10 mouse cellular contexts compared by ENCODE assay signal in the genomic region with DNA sequence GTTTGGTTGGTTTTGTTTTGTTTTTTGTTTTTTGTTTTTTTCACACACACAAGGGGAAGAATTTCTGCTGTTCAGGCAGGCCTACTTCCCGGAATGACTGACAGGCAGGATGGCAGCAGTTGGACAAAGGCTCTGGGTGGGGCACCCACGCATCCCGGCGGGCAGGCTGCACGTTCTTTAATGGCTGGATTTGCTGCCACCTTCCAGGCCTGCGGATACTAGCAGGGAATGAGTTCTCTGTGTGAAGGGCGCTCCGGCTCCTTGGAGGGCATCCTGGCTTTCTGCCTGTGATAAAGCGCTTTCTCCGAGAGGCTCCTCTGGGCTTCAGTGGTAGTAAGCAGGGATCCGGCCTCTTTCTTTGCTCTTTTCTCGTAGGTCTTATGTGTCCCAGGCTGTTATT. TPM values are rescaled to one million over a fixed set of nuclear protein-coding genes. Genes with fewer than 3 reads are reported as not detected.
DNase-seq lines count a peak whose midpoint lies in the region; ATAC-seq and TF ChIP-seq lines count a peak whose summit lies in the region.
"Had no signal": no experiment of that assay in that cellular context is flagged by ENCODE, and none has a peak within 500 bp of the region (broad histone marks: within the 10 kb centered on the region; RNA-seq: fewer than 3 reads in every experiment).

No protein-coding gene starts in this region.

- no peaks in the 10 kb centered on the region for H3K9me3 ChIP-seq in embryonic facial prominence, embryonic 14.5 days (ENCODE audit: control insufficient read depth, low read length)
- H3K9me3 ChIP-seq in intestine, embryonic 14.5 days (ENCODE audit: control insufficient read depth, low read length) = no peaks in the 10 kb centered on the region
- H3K9me3 ChIP-seq: heart, embryonic 10.5 days; liver, embryonic 13.5 days had no signal

- no peak overlapping the region for H3ac ChIP-seq in myocyte (ENCODE audit: control insufficient read depth, insufficient read length)

- peak overlapping the region; percentile 98 for H3K4me2 ChIP-seq in embryonic facial prominence, embryonic 14.5 days (ENCODE audit: low read depth, low read length)
- peak overlapping the region; percentile 98 for H3K4me2 ChIP-seq in intestine, embryonic 14.5 days (ENCODE audit: low read length)
- peak overlapping the region; percentile 82 for H3K4me2 ChIP-seq in myocyte (ENCODE audit: low read depth)
- H3K4me2 ChIP-seq: liver, embryonic 13.5 days had no signal

- peaks cover 28% of the 10 kb centered on the region for H3K27me3 ChIP-seq in embryonic facial prominence, embryonic 14.5 days (replicated peaks; ENCODE audit: control insufficient read depth, insufficient read depth, low read length)
- peaks cover 15% of the 10 kb centered on the region for H3K27me3 ChIP-seq in intestine, embryonic 14.5 days (replicated peaks; ENCODE audit: control insufficient read depth, insufficient read depth, low read length)
- H3K27me3 ChIP-seq in myocyte (ENCODE audit: control insufficient read depth, insufficient read depth, insufficient read length) = no peaks in the 10 kb centered on the region

- H3K27ac ChIP-seq in layer of hippocampus, adult 2 months = peak overlapping the region; percentile 90
- H3K27ac ChIP-seq in embryonic facial prominence, embryonic 14.5 days (replicated peaks; ENCODE audit: low read depth, low read length) = no peak overlapping the region
- H3K27ac ChIP-seq in intestine, embryonic 14.5 days (ENCODE audit: low read depth) = no peak overlapping the region
- H3K27ac ChIP-seq: heart, embryonic 10.5 days; liver, embryonic 13.5 days had no signal

- H3K36me3 ChIP-seq in embryonic facial prominence, embryonic 14.5 days (ENCODE audit: control insufficient read depth, insufficient read depth, low read length) = no peaks in the 10 kb centered on the region
- H3K36me3 ChIP-seq in intestine, embryonic 14.5 days (ENCODE audit: control insufficient read depth, insufficient read depth, low read length) = no peaks in the 10 kb centered on the region
- no peaks in the 10 kb centered on the region for H3K36me3 ChIP-seq in myocyte (ENCODE audit: control insufficient read depth, insufficient read depth)
- H3K36me3 ChIP-seq: heart, embryonic 10.5 days; liver, embryonic 13.5 days had no signal

- peak overlapping the region; percentile 76 for H3K9ac ChIP-seq in embryonic facial prominence, embryonic 14.5 days (ENCODE audit: low read depth, low read length)
- 0 out of 2 replicates have a peak overlapping the region, but pooled peaks have one; percentile 25 for H3K9ac ChIP-seq in intestine, embryonic 14.5 days (ENCODE audit: low read length)
- H3K9ac ChIP-seq: liver, embryonic 13.5 days had no signal

- H3K79me2 ChIP-seq in myocyte (ENCODE audit: control insufficient read depth, insufficient read depth) = peaks cover 4% of the 10 kb centered on the region

- no peak for TF ChIP-seq POLR2A in myocyte (IDR thresholded peaks at IDR 0.05; ENCODE audit: insufficient read length, low read depth)

- DNase-seq in layer of hippocampus, adult 2 months (ENCODE audit: low spot score in 2 of 2) = no peak
- DNase-seq in layer of hippocampus, adult 9-10 months (ENCODE audit: low spot score) = no peak
- DNase-seq in embryonic facial prominence, embryonic 14.5 days (ENCODE audit: low spot score) = no peak
- no peak for DNase-seq in intestine, embryonic 14.5 days (ENCODE audit: low spot score)
- no peak for DNase-seq in liver
- DNase-seq in embryo, embryonic 10 days (ENCODE audit: low spot score) = no peak
- DNase-seq: liver, embryonic 13.5 days had no signal

- WGBS in embryonic facial prominence, embryonic 14.5 days = 43% methylated on average over 12 of the region's 12 CpGs
- whole genome bisulfite sequencing in intestine, embryonic 14.5 days = 63% methylated on average over 12 of the region's 12 CpGs

- TF ChIP-seq CTCF in layer of hippocampus, adult 2 months (conservative IDR thresholded peaks at IDR 0.05) = no peak

- peak overlapping the region; percentile 74 for H3K4me3 ChIP-seq in layer of hippocampus, adult 2 months
- peak overlapping the region; percentile 70 for H3K4me3 ChIP-seq in embryonic facial prominence, embryonic 14.5 days (ENCODE audit: low read depth, low read length)
- H3K4me3 ChIP-seq in intestine, embryonic 14.5 days (ENCODE audit: low read depth, low read length) = peak overlapping the region; percentile 67
- H3K4me3 ChIP-seq in myocyte = peak overlapping the region; percentile 49
- H3K4me3 ChIP-seq: liver, embryonic 13.5 days had no signal

- peaks cover 8% of the 10 kb centered on the region; the same call in 1 of the 2 replicates for H3K4me1 ChIP-seq in embryonic facial prominence, embryonic 14.5 days (ENCODE audit: control insufficient read depth, insufficient read depth, low read length)
- peaks cover 26% of the 10 kb centered on the region for H3K4me1 ChIP-seq in intestine, embryonic 14.5 days (replicated peaks; ENCODE audit: control insufficient read depth, insufficient read depth, low read length)

- ATAC-seq in embryonic facial prominence, embryonic 14.5 days (ENCODE audit: low read depth) = no peak
- ATAC-seq in intestine, embryonic 14.5 days (replicated peaks; ENCODE audit: low FRiP score, low TSS enrichment, low read depth) = no peak
- ATAC-seq in erythroblast, adult 5-6 weeks (replicated peaks; ENCODE audit: low FRiP score, poor library complexity, severe bottlenecking) = no peak

TF ChIP-seq in myocyte, 11 proteins besides CTCF, POLR2A, EP300 and RAD21:
- TF ChIP-seq POLR2AphosphoS2 (IDR thresholded peaks at IDR 0.05; ENCODE audit: insufficient read length, low read depth) (no peak), E2F4 (IDR thresholded peaks at IDR 0.05; ENCODE audit: insufficient read depth) (no peak), CEBPB (IDR thresholded peaks at IDR 0.05; ENCODE audit: insufficient read depth, poor library complexity, severe bottlenecking) (no peak), REST (IDR thresholded peaks at IDR 0.05; ENCODE audit: insufficient read depth, insufficient read length) (no peak), SRF (IDR thresholded peaks at IDR 0.05; ENCODE audit: control insufficient read depth, insufficient read length, low read depth) (no peak), TCF12 (IDR thresholded peaks at IDR 0.05; ENCODE audit: insufficient read depth, poor library complexity, severe bottlenecking) (no peak), MAX (IDR thresholded peaks at IDR 0.05; ENCODE audit: low read depth) (no peak), USF1 (IDR thresholded peaks at IDR 0.05; ENCODE audit: low read depth) (no peak), MYOD1 (IDR thresholded peaks at IDR 0.05; ENCODE audit: control insufficient read depth in 1 of 3, insufficient read length in 2 of 3, low read depth in 2 of 3) (peak in 1 of 3 experiments; percentile 18), TCF3 (IDR thresholded peaks at IDR 0.05; ENCODE audit: insufficient read length, low read depth) (no peak), MYOG (IDR thresholded peaks at IDR 0.05; ENCODE audit: control insufficient read depth in 1 of 3, insufficient read depth in 1 of 3, insufficient read length in 2 of 3, low read depth in 2 of 3) (peak in 1 of 3 experiments; percentile 32)

RNA-seq across cellular contexts. Expression of a gene that starts 2.0 kb away (rescaled TPM):
- total RNA-seq in layer of hippocampus, adult 2 months (2021) = 10 to 100 TPM; 45.9 to 53.2 TPM
- polyA plus RNA-seq in embryonic facial prominence, embryonic 14.5 days (2014; fragmentation: Nextera tagmentation; extraction: Ambion mirVana) = 19.6 and 26.1 TPM in 2 replicates
- polyA plus RNA-seq in intestine, embryonic 14.5 days (2014; fragmentation: Nextera tagmentation; extraction: Ambion mirVana) = 11.5 and 12.1 TPM in 2 replicates
- 34.0 TPM for polyA plus RNA-seq in myocyte (2012; fragmentation: generic; extraction: Trizol)
- not detected in 2 replicates for total RNA-seq in erythroblast, adult 5-6 weeks (2015; ENCODE audit: low replicate concordance)
- total RNA-seq in erythroblast, adult 5-6 weeks (2017; ENCODE audit: low replicate concordance) = not detected in 2 replicates
